Mouse (Mus musculus) heart, postnatal 10 days (tissue): ENCODE results near the gene Hspb3. TPM values are rescaled to one million over a fixed set of nuclear protein-coding genes. Genes with fewer than 3 reads are reported as not detected.

Source experiments
- DNase-seq, 2 experiments: peaks; one replicate each; pipeline ENCODE4 v3.0.0; 2021
- intact Hi-C: fragments of 180-260 bp; cut with DNase I; formaldehyde crosslinking; loops from one replicate; pipeline ENCODE4 v1.15.1; 2025
- total RNA-seq, 2 experiments: library from RNA; stranded (reverse); gene quantifications; 2 replicates each; pipeline ENCODE4 v1.2.3; 2021

Gene Hspb3
- total RNA-seq, 2 experiments from 2014 or later: 16.0 to 17.0 TPM

GRCm38 (mm10) chr13:113640944-113641597, 22.4 kb downstream of the Hspb3 start:
- DNase-seq: peak in 1 of 2 experiments; percentile 49
- intact Hi-C loops: no loop called here

GRCm38 (mm10) chr13:113638914-113639313, 24.6 kb downstream of the Hspb3 start:
- DNase-seq: peak in 1 of 2 experiments; percentile 43
- intact Hi-C loops: loop anchor here (1.0 to 2.0 kb wide), 2 partner anchors 30 to 226 kb away; no protein-coding TSS in a partner anchor

GRCm38 (mm10) chr13:113635799-113636222, 27.7 kb downstream of the Hspb3 start:
- DNase-seq: no peak
- intact Hi-C loops: no loop called here

- no peak for DNase-seq
- intact Hi-C loops: no loop called here
Measured at GRCm38 (mm10) chr13:113634732-113635481, 28.6 kb downstream of the Hspb3 start.

GRCm38 (mm10) chr13:113632506-113632905, 31.0 kb downstream of the Hspb3 start:
- intact Hi-C loops: no loop called here
- no peak for DNase-seq

GRCm38 (mm10) chr13:113627601-113628000, 35.9 kb downstream of the Hspb3 start:
- DNase-seq: no peak
- intact Hi-C loops: no loop called here

GRCm38 (mm10) chr13:113622865-113623255, 40.6 kb downstream of the Hspb3 start:
- no peak for DNase-seq
- intact Hi-C loops: no loop called here

- intact Hi-C loops: no loop called here
- no peak for DNase-seq
Measured at GRCm38 (mm10) chr13:113622122-113622864, 41.2 kb downstream of the Hspb3 start.

GRCm38 (mm10) chr13:113619003-113619402, 44.5 kb downstream of the Hspb3 start:
- intact Hi-C loops: loop anchor here (5.0 kb wide), 2 partner anchors 182 to 572 kb away; partner anchors contain the start of gene Gpx8
- no peak for DNase-seq

GRCm38 (mm10) chr13:113617891-113618823, 45.3 kb downstream of the Hspb3 start, which contains the start of gene Snx18:
TSS of gene Snx18 (minus strand) at chr13:113618564.
- intact Hi-C loops: loop anchor here (1.0 to 5.0 kb wide), 6 partner anchors 67 to 571 kb away; partner anchors contain the start of gene Gpx8
- peak; percentile 94 for DNase-seq

- intact Hi-C loops: loop anchor here (2.0 to 5.0 kb wide), 3 partner anchors 67 to 570 kb away; partner anchors contain the start of gene Gpx8
- DNase-seq: peak in 1 of 2 experiments; percentile 47
Measured at GRCm38 (mm10) chr13:113617338-113617890, 46.1 kb downstream of the Hspb3 start.

GRCm38 (mm10) chr13:113616751-113617337, 46.6 kb downstream of the Hspb3 start:
- intact Hi-C loops: loop anchor here (2.0 to 5.0 kb wide), 3 partner anchors 66 to 570 kb away; partner anchors contain the start of gene Gpx8
- peak in 1 of 2 experiments; percentile 55 for DNase-seq

GRCm38 (mm10) chr13:113615971-113616671, 47.4 kb downstream of the Hspb3 start:
- intact Hi-C loops: loop anchor here (2.0 to 5.0 kb wide), 3 partner anchors 65 to 569 kb away; partner anchors contain the start of gene Gpx8
- peak; percentile 50 to 53 for DNase-seq

GRCm38 (mm10) chr13:113615546-113615941, 47.9 kb downstream of the Hspb3 start:
- DNase-seq: peak; percentile 61 to 66
- intact Hi-C loops: loop anchor here (5.0 kb wide), 2 partner anchors 178 to 568 kb away; partner anchors contain the start of gene Gpx8

GRCm38 (mm10) chr13:113614635-113615545, 48.6 kb downstream of the Hspb3 start:
- peak; percentile 93 to 94 for DNase-seq
- intact Hi-C loops: loop anchor here (5.0 kb wide), 2 partner anchors 178 to 568 kb away; partner anchors contain the start of gene Gpx8

GRCm38 (mm10) chr13:113613882-113614281, 49.6 kb downstream of the Hspb3 start:
- intact Hi-C loops: no loop called here

GRCm38 (mm10) chr13:113613341-113613740, 50.1 kb downstream of the Hspb3 start:
- intact Hi-C loops: no loop called here
- peak; percentile 38 to 53 for DNase-seq

More at GRCm38 (mm10) chr13:113613882-113614281, 49.6 kb downstream of the Hspb3 start:
- peak in 1 of 2 experiments; percentile 34 for DNase-seq
